Mouse (Mus musculus): ENCODE results near the gene Zfp414.
A peak's percentile ranks its signal among the peaks of the same experiment; 100 is the strongest.
"Not testable (repeated sequence)": the region's sequence is repeated elsewhere in the genome, so short reads cannot be mapped to it uniquely, and the experiment has no call there.

Zfp414 gene

GRCm38 (mm10) chr17:33628621-33629486 is at the start of gene Zfp414:
Zfp414 (plus strand) TSS chr17:33629090.
- DNase-seq (ENCODE audit: low spot score), result peak; percentile 94

GRCm38 (mm10) chr17:33584061-33584460 is 44.8 kb upstream of the Zfp414 start:
- no peak for DNase-seq (ENCODE audit: low spot score)

- no peak for DNase-seq (ENCODE audit: low spot score)
These were observed 42.9 kb upstream of the Zfp414 start for GRCm38 (mm10) chr17:33586011-33586410.

GRCm38 (mm10) chr17:33597271-33597670 is 31.6 kb upstream of the Zfp414 start:
- peak; percentile 37 for DNase-seq (ENCODE audit: low spot score)

GRCm38 (mm10) chr17:33598506-33598905 is 30.4 kb upstream of the Zfp414 start:
- peak; percentile 19 for DNase-seq (ENCODE audit: low spot score)

DNA sequence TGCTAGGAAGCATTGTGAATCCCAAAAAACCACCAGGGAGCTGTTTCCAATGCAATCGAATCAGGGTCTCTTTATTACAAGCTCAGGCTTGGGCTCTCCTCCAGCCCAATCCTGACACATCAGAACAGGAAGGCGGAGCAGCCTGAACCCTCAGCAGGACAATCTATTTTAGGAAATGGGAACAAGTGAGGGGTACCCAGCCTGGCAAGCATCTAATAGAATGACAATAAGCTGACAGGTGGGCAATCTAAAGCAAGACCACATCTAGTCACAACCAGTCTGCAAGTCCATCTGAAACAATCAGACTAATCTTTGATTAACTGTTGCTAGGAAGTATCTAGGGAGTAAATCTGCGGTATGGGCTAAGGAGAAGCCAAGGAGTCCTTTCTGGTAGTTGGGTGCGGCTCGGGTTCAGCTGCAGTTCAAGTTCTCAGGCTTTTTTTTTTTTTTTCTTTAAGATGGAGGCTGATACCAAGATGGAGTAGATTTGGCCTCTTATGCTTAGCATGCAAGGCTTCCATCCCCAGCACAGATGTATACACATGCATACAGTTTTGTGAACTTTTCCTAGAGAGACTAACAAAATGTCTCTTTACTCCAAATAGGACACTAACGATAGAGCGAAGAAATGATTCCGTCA is 28.9 kb upstream of the Zfp414 start:
- DNase-seq (ENCODE audit: low spot score), result peak; percentile 8

GRCm38 (mm10) chr17:33600831-33601230 is 28.1 kb upstream of the Zfp414 start:
- peak; percentile 16 for DNase-seq (ENCODE audit: low spot score)

DNA sequence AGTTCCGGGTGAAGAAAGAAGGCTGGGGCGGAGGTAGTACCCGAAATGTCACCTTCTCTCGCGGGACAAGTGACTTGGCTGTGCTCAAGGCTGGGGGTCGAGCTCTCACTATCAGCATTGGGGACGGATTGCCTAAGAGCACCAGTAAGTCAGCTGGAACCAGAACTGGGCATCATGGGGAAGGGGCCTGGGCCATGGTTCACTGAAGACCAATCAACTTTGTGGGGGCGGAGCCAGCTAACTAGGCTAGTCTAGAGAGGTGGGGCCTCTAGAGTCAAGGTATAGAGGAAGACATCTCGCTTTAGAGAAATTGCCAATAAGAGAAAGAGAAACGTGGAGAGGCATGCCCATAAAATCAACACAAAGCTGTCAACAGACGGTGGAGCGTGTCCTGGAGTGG is 26.9 kb upstream of the Zfp414 start:
- DNase-seq (ENCODE audit: low spot score), result peak; percentile 37

DNA sequence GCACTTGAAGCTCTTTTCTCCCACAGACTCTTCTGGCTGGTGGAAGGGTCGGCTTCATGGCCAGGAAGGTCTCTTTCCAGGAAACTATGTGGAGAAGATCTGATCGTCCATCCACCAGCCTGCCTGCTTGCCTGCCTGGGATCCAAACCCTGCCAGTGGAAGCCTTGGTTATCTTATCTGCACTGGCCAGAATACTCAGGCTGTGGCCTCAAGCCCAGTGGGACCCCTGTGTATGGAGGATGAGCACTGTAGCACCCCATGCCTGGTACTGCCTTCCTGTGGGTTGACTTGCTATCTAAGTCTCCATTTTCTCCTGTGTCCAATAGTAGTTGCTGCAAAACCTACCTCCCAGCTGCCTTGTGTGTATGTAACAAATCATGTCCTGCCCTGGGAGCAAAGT is 21.6 kb upstream of the Zfp414 start:
- peak; percentile 31 for DNase-seq (ENCODE audit: low spot score)

DNA sequence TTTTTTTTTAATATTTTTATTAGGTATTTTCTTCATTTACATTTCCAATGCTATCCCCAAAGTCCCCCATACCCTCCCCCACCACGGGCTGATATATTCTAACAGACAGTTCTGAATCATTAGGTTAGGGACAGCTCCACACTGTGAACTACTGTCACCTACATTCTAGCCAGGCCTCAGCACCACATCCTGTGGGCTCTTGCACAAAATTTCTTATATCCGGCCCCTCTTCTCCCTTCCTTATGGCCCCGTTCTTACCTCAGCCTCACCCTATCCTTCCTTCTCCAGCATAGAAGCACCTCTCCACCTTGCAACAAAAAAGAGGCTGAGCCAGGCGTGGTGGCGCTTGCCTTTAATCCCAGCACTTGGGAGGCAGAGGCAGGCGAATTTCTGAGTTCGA is 18.3 kb upstream of the Zfp414 start:
- DNase-seq (ENCODE audit: low spot score), result no peak

- DNase-seq (ENCODE audit: low spot score), result not testable (repeated sequence)
These were observed 15.2 kb upstream of the Zfp414 start for GRCm38 (mm10) chr17:33613726-33614125.

- no peak for DNase-seq (ENCODE audit: low spot score)
These were observed 1.6 kb upstream of the Zfp414 start for GRCm38 (mm10) chr17:33627281-33627680.

GRCm38 (mm10) chr17:33629487-33630125 is 716 bp downstream of the Zfp414 start:
- no peak for DNase-seq (ENCODE audit: low spot score)

GRCm38 (mm10) chr17:33630171-33630895 is 1.4 kb downstream of the Zfp414 start:
- no peak for DNase-seq (ENCODE audit: low spot score)

- no peak for DNase-seq (ENCODE audit: low spot score)
These were observed 2.3 kb downstream of the Zfp414 start for GRCm38 (mm10) chr17:33631236-33631635.

DNA sequence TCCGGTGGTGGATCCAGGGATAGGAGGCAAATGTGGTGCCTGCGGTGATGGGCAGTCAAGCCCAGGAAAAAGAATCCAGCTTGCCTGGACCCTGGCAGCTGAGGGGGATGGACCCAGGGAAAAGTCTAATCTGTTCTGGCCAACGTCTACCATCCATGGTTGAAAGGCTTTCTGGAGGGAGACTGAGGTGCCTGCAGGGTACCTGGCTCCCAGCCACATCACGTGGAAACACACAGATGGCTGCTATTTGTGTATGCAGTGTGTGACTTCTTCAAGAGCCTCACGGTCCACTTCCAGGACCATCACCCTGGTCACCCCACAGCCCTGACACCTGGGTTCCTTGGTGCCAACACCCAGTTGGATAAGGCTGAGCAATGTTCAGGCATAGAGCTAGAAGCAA is 2.9 kb downstream of the Zfp414 start:
- no peak for DNase-seq (ENCODE audit: low spot score)

DNA sequence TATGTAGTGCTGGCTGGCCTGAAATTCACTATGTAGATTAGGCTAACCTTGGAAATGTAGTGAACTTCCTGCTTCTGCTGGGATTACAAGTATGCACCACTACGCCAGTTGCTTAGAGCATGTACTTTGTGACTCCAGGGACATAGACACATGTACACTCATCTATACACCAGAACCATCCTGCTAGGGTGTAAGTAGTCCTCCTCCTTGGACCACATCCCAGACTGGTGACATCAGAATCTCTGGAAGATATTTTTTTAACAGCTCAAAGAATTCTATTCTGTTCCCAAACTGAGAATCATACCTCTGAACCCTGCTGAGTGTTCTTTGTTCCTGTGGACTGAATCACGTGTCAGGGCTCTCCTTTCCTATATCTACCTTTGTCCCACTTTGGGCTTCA is 8.1 kb downstream of the Zfp414 start:
- no peak for DNase-seq (ENCODE audit: low spot score)

- no peak for DNase-seq (ENCODE audit: low spot score)
These were observed 8.8 kb downstream of the Zfp414 start, which contains the start of gene Pram1 for GRCm38 (mm10) chr17:33637516-33638276. Pram1 (plus strand) TSS chr17:33638056.

DNA sequence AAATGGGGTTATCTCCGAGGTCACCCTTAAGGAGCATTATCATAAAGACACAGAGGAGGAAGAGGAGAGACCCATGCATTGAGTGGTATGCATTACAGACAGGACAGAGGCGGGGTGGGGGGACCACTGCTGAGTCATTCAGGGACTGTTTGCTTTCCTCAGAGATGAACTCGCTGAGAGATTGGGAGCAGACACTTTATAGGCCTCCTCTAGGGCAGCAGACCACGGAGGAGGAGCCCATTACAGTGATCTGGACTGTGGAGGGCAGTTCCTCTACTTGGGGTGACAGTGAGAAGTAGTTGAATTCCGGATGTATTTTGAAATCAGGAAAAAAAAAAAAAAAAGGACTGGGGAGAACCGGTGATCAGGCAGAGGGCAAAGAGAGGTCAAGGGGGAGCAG is 10.9 kb downstream of the Zfp414 start:
- DNase-seq (ENCODE audit: low spot score), result no peak

DNA sequence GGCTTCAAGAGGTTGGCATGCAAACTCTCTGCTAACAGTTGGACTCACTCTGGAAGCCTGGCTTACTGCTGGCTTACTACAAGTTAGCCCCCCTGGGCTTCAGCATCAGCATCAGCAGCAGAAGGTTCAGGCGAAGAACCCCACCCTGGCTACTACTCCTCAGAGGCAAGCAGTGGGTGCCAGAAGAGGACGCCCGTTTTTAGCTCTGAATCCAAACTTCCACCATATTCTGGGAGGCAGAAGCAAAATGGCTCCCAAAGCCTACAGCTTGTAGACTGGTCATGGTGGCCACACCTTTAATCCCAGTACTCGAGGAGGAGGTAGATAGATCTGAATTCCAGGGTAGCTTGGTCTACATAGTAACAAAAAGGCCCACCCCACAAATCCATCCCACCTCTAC is 15.2 kb downstream of the Zfp414 start:
- no peak for DNase-seq (ENCODE audit: low spot score)

DNA sequence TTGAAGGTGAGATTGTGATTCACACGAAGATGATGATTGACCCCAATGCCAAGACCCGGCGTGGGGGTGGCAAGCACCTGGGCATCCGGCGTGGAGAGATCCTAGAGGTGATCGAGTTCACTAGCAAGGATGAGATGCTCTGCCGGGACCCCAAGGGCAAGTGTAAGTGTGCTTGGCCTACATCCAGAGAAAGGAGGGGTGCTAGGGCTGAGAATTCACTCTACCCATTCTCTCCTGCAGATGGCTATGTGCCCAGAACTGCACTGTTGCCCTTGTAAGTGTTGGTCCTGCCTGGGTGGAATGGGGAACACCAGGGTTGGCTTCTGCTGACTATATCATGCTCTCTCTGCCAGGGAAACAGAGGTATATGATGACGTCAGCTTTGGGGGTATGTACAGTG is 16.2 kb downstream of the Zfp414 start:
- DNase-seq (ENCODE audit: low spot score), result no peak
